Mouse (Mus musculus): Measurements from ENCODE around the gene Iqub.

DNA sequence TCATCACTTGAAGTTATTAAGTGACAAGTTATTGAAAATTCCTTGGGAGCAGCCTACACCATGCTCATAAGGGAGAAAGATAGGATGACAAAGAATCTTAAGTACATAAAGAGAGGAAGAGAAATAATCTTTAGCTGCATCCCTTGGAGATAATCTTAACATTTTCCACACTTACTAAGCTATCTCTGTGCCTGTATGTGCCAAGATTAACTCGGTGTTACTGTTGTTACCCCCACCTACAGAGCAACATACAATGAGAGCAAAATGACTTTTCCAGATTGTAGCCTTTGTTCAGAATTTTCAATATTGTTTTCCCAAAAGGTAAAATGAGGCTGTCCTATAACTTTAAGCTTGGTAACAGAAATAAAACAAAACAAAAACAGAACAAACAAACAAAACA is 99.4 kb downstream of the Iqub start:
- no peak for TF ChIP-seq CTCF (IDR thresholded peaks at IDR 0.05; ENCODE audit: low read depth, low read length)
- TF ChIP-seq POLR2A (IDR thresholded peaks at IDR 0.05; ENCODE audit: extremely low read depth, insufficient read depth, low read length), result no peak
